8 mouse cellular contexts compared by ENCODE assay signal in the genomic region with DNA sequence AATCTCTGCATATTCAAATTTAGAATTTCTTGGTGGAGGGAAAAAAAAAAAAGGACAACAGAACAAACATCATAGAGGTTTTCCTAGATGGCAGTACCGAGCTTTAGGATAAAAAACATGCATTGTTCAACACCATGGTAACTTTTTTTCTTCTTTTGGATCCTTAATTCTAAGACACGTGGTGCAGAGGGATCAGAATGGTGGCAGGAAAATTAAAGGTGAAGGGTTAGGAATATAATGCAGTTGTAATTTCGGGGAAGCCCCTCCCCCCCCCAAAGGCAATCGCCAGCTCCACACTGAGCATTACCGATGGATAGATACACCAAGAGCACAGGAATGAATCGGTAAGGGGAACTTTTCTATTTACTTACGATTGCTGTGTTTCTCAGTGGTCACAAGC. TPM values are rescaled to one million over a fixed set of nuclear protein-coding genes. Genes with fewer than 3 reads are reported as not detected.
DNase-seq lines count a peak whose midpoint lies in the region; ATAC-seq and TF ChIP-seq lines count a peak whose summit lies in the region.

No protein-coding gene starts in this region.

- no peak for TF ChIP-seq EP300 in lung, postnatal 0 days (IDR thresholded peaks at IDR 0.05)

- H3K4me1 ChIP-seq in lung, postnatal 0 days (ENCODE audit: insufficient read depth, low read depth, low read length): no peaks in the 10 kb centered on the region
- no peaks in the 10 kb centered on the region for H3K4me1 ChIP-seq in forebrain, postnatal 0 days (ENCODE audit: insufficient read depth)
- H3K4me1 ChIP-seq in liver, embryonic 12.5 days: peaks cover 14% of the 10 kb centered on the region; the same call in 1 of the 2 replicates

- no peaks in the 10 kb centered on the region for H3K36me3 ChIP-seq in lung, postnatal 0 days (ENCODE audit: insufficient read depth, low read length)
- H3K36me3 ChIP-seq in forebrain, postnatal 0 days (ENCODE audit: insufficient read depth): no peaks in the 10 kb centered on the region
- no peaks in the 10 kb centered on the region for H3K36me3 ChIP-seq in liver, embryonic 12.5 days

- H3K9me3 ChIP-seq in lung, postnatal 0 days (ENCODE audit: low read length): no peaks in the 10 kb centered on the region
- no peaks in the 10 kb centered on the region for H3K9me3 ChIP-seq in forebrain, postnatal 0 days (ENCODE audit: low read length)
- H3K9me3 ChIP-seq in liver, embryonic 12.5 days (replicated peaks): no peaks in the 10 kb centered on the region

- 3% methylated on average over 7 of the region's 7 CpGs for WGBS in lung, postnatal 0 days
- WGBS in forebrain, postnatal 0 days: under 1% methylated on average over 7 of the region's 7 CpGs
- WGBS in liver, embryonic 12.5 days (ENCODE audit: insufficient replicate concordance): 4% methylated on average over 7 of the region's 7 CpGs

- H3K4me2 ChIP-seq in lung, postnatal 0 days (replicated peaks; ENCODE audit: low read depth, low read length): peak overlapping the region; percentile 87
- peak overlapping the region; percentile 95 for H3K4me2 ChIP-seq in forebrain, postnatal 0 days (ENCODE audit: low read depth)
- H3K4me2 ChIP-seq in liver, embryonic 12.5 days: peak overlapping the region; percentile 74

- no peak for ATAC-seq in lung, postnatal 0 days
- no peak for ATAC-seq in forebrain, postnatal 0 days
- no peak for ATAC-seq in liver, embryonic 12.5 days

- no peak overlapping the region for H3K9ac ChIP-seq in lung, postnatal 0 days (replicated peaks; ENCODE audit: low read depth)
- peak overlapping the region; percentile 77 for H3K9ac ChIP-seq in forebrain, postnatal 0 days
- H3K9ac ChIP-seq in liver, embryonic 12.5 days: no peak overlapping the region

- no peak overlapping the region for H3K27ac ChIP-seq in lung, postnatal 0 days (ENCODE audit: low read length)
- no peak overlapping the region; the same call in 1 of the 2 replicates for H3K27ac ChIP-seq in forebrain, postnatal 0 days (ENCODE audit: low read depth, low read length)
- H3K27ac ChIP-seq in liver, embryonic 12.5 days: no peak overlapping the region

- peaks cover 45% of the 10 kb centered on the region; the same call in 1 of the 2 replicates for H3K27me3 ChIP-seq in lung, postnatal 0 days (replicated peaks; ENCODE audit: insufficient read depth, low read length)
- peaks cover 8% of the 10 kb centered on the region; the same call in 1 of the 2 replicates for H3K27me3 ChIP-seq in forebrain, postnatal 0 days (ENCODE audit: insufficient read depth, low read length)
- H3K27me3 ChIP-seq in liver, embryonic 12.5 days (replicated peaks): peaks cover 87% of the 10 kb centered on the region

- H3K4me3 ChIP-seq in lung, postnatal 0 days (ENCODE audit: low read depth, low read length): peak overlapping the region; percentile 63
- H3K4me3 ChIP-seq in forebrain, postnatal 0 days (ENCODE audit: low read depth, low read length): peak overlapping the region; percentile 73
- peak overlapping the region; percentile 59 for H3K4me3 ChIP-seq in liver, embryonic 12.5 days

- DNase-seq in lung, postnatal 0 days (ENCODE audit: low spot score): peak; percentile 31
- no peak for DNase-seq in lung, postnatal 36 days
- DNase-seq in forebrain, postnatal 0 days: peak; percentile 29
- peak; percentile 5 for DNase-seq in yolk sac, embryonic 10.5 days (ENCODE audit: low spot score)
- no peak for DNase-seq in right cerebral cortex, adult 2 months (ENCODE audit: low spot score in 2 of 2)
- DNase-seq in left cerebral cortex, adult 18-20 months (ENCODE audit: low spot score in 2 of 2): no peak
- DNase-seq in right cerebral cortex, postnatal 4 days: no peak

- TF ChIP-seq CTCF in lung, postnatal 0 days (IDR thresholded peaks at IDR 0.05): peak; percentile 20; the same call in 1 of the 2 replicates
- TF ChIP-seq CTCF in forebrain, postnatal 0 days (IDR thresholded peaks at IDR 0.05; ENCODE audit: low read depth): 0 out of 2 replicates have a peak, but pooled peaks have one; percentile 28

RNA-seq across cellular contexts. Expression of gene Gas1, which starts 2.2 kb away (rescaled TPM):
- 20.3 and 22.5 TPM in 2 replicates for polyA plus RNA-seq in lung, postnatal 0 days (2015; fragmentation: Nextera tagmentation; extraction: Ambion mirVana)
- total RNA-seq in forebrain, postnatal 0 days (2014; rRNA removed): 23.5 and 40.9 TPM in 2 replicates
- polyA plus RNA-seq in forebrain, postnatal 0 days (2015; fragmentation: Nextera tagmentation; extraction: Ambion mirVana): 22.4 and 23.1 TPM in 2 replicates
- polyA plus RNA-seq in liver, embryonic 12.5 days (2016; fragmentation: Nextera tagmentation; extraction: Ambion mirVana): 11.9 and 16.3 TPM in 2 replicates
- total RNA-seq in left cerebral cortex, adult 18-20 months (2021): 1 to 10 TPM; 7.2 to 9.5 TPM

Comparison
In these comparisons a context has a peak if more than half of its experiments do, and no peak if none do; other contexts are left out.
1. DNase-seq: peak in lung, postnatal 0 days (single experiment), forebrain, postnatal 0 days (single experiment) and yolk sac, embryonic 10.5 days (single experiment); none in lung, postnatal 36 days (single experiment), right cerebral cortex, adult 2 months (0 of 2), left cerebral cortex, adult 18-20 months (0 of 2) and right cerebral cortex, postnatal 4 days (single experiment).
2. Peak in every context shown above with its lines, with median percentiles within 50 percentile points of each other: H3K4me2 ChIP-seq and H3K4me3 ChIP-seq.